ENCODE assay signal across 10 mouse cellular contexts in genomic region chr14:35110928-35111327, GRCm38 (mm10).
DNase-seq lines count a peak whose midpoint lies in the region; ATAC-seq and TF ChIP-seq lines count a peak whose summit lies in the region.
"Had no signal": no experiment of that assay in that cellular context is flagged by ENCODE, and none has a peak within 500 bp of the region (broad histone marks: within the 10 kb centered on the region; RNA-seq: fewer than 3 reads in every experiment).

No protein-coding gene starts in this region.

- no peaks in the 10 kb centered on the region for H3K27me3 ChIP-seq in forebrain, embryonic 11.5 days (ENCODE audit: control insufficient read depth, insufficient read depth, low read length)
- peaks cover 23% of the 10 kb centered on the region for H3K27me3 ChIP-seq in forebrain, embryonic 12.5 days
- no peaks in the 10 kb centered on the region for H3K27me3 ChIP-seq in liver, embryonic 14.5 days (ENCODE audit: control insufficient read depth, insufficient read depth, low read length)
- no peaks in the 10 kb centered on the region for H3K27me3 ChIP-seq in liver, embryonic 12.5 days (replicated peaks)
- H3K27me3 ChIP-seq: embryonic facial prominence, embryonic 13.5 days had no signal

- TF ChIP-seq POLR2A in cortical plate, adult 2 months (IDR thresholded peaks at IDR 0.05; ENCODE audit: extremely low read depth, insufficient read depth, low read length), result no peak

- no peak overlapping the region for H3K4me2 ChIP-seq in forebrain, embryonic 11.5 days (ENCODE audit: low read depth, low read length, severe bottlenecking)
- H3K4me2 ChIP-seq in forebrain, embryonic 12.5 days, result no peak overlapping the region
- no peak overlapping the region for H3K4me2 ChIP-seq in liver, embryonic 14.5 days (ENCODE audit: low read depth)
- no peak overlapping the region for H3K4me2 ChIP-seq in liver, embryonic 12.5 days
- H3K4me2 ChIP-seq: embryonic facial prominence, embryonic 13.5 days had no signal

- H3K4me1 ChIP-seq in forebrain, embryonic 11.5 days (replicated peaks; ENCODE audit: control insufficient read depth, insufficient read depth, low read length), result no peaks in the 10 kb centered on the region; the same call in 1 of the 2 replicates
- H3K4me1 ChIP-seq in forebrain, embryonic 12.5 days, result peaks cover 9% of the 10 kb centered on the region
- no peaks in the 10 kb centered on the region for H3K4me1 ChIP-seq in liver, embryonic 14.5 days (replicated peaks; ENCODE audit: control insufficient read depth in 2 of 2, insufficient read depth in 2 of 2, low read length in 1 of 2)
- H3K4me1 ChIP-seq in liver, embryonic 12.5 days, result no peaks in the 10 kb centered on the region
- H3K4me1 ChIP-seq in cortical plate, adult 2 months (ENCODE audit: control insufficient read depth, insufficient read depth, low read length), result no peaks in the 10 kb centered on the region
- H3K4me1 ChIP-seq: embryonic facial prominence, embryonic 13.5 days had no signal

- 69% methylated on average over 1 of the region's 1 CpGs for WGBS in forebrain, embryonic 11.5 days
- 77% methylated on average over 1 of the region's 1 CpGs for WGBS in forebrain, embryonic 12.5 days
- WGBS in liver, embryonic 14.5 days (ENCODE audit: insufficient replicate concordance), result 59% methylated on average over 1 of the region's 1 CpGs
- WGBS in liver, embryonic 12.5 days (ENCODE audit: insufficient replicate concordance), result 71% methylated on average over 1 of the region's 1 CpGs

- peak; percentile 60 for DNase-seq in forebrain, embryonic 11.5 days (ENCODE audit: low spot score)
- DNase-seq in liver, embryonic 14.5 days (ENCODE audit: low read depth in 3 of 3, low spot score in 3 of 3), result no peak
- peak; percentile 11 for DNase-seq in lung, postnatal 10 days
- no peak for DNase-seq in gastrocnemius, adult 8-10 months (ENCODE audit: low spot score in 2 of 2)
- DNase-seq in cerebellum, adult 9-11 months, result no peak

- H3K27ac ChIP-seq in forebrain, embryonic 11.5 days (ENCODE audit: low read depth, low read length), result no peak overlapping the region
- H3K27ac ChIP-seq in forebrain, embryonic 12.5 days, result no peak overlapping the region
- no peak overlapping the region for H3K27ac ChIP-seq in liver, embryonic 14.5 days
- no peak overlapping the region for H3K27ac ChIP-seq in liver, embryonic 12.5 days
- H3K27ac ChIP-seq in cortical plate, adult 2 months (ENCODE audit: insufficient read depth, low read length), result no peak overlapping the region
- H3K27ac ChIP-seq: embryonic facial prominence, embryonic 13.5 days had no signal

- H3K9ac ChIP-seq in forebrain, embryonic 11.5 days (ENCODE audit: low read length), result no peak overlapping the region
- no peak overlapping the region for H3K9ac ChIP-seq in forebrain, embryonic 12.5 days
- H3K9ac ChIP-seq in liver, embryonic 14.5 days (replicated peaks), result no peak overlapping the region
- no peak overlapping the region for H3K9ac ChIP-seq in liver, embryonic 12.5 days
- H3K9ac ChIP-seq: embryonic facial prominence, embryonic 13.5 days had no signal

- TF ChIP-seq EP300 in liver, embryonic 14.5 days (IDR thresholded peaks at IDR 0.05; ENCODE audit: low read depth), result no peak

- H3K4me3 ChIP-seq in forebrain, embryonic 11.5 days (ENCODE audit: low read depth, low read length), result no peak overlapping the region
- H3K4me3 ChIP-seq in forebrain, embryonic 12.5 days (replicated peaks), result no peak overlapping the region
- no peak overlapping the region for H3K4me3 ChIP-seq in liver, embryonic 14.5 days (ENCODE audit: insufficient read depth in 1 of 2, low read depth in 2 of 2, low read length in 2 of 2)
- H3K4me3 ChIP-seq in liver, embryonic 12.5 days, result no peak overlapping the region
- no peak overlapping the region for H3K4me3 ChIP-seq in cortical plate, adult 2 months (ENCODE audit: insufficient read depth, low read length)
- H3K4me3 ChIP-seq: embryonic facial prominence, embryonic 13.5 days had no signal

- no peaks in the 10 kb centered on the region for H3K9me3 ChIP-seq in forebrain, embryonic 11.5 days (ENCODE audit: control insufficient read depth, low read length)
- no peaks in the 10 kb centered on the region for H3K9me3 ChIP-seq in forebrain, embryonic 12.5 days
- H3K9me3 ChIP-seq in liver, embryonic 14.5 days (ENCODE audit: control insufficient read depth, low read length), result no peaks in the 10 kb centered on the region
- no peaks in the 10 kb centered on the region for H3K9me3 ChIP-seq in liver, embryonic 12.5 days (replicated peaks)
- H3K9me3 ChIP-seq: embryonic facial prominence, embryonic 13.5 days; G1E had no signal

- no peaks in the 10 kb centered on the region for H3K36me3 ChIP-seq in forebrain, embryonic 11.5 days (ENCODE audit: control insufficient read depth, insufficient read depth, low read length)
- H3K36me3 ChIP-seq in forebrain, embryonic 12.5 days (replicated peaks), result no peaks in the 10 kb centered on the region
- H3K36me3 ChIP-seq in liver, embryonic 14.5 days (replicated peaks; ENCODE audit: control insufficient read depth, insufficient read depth, low read depth), result no peaks in the 10 kb centered on the region
- no peaks in the 10 kb centered on the region for H3K36me3 ChIP-seq in liver, embryonic 12.5 days
- H3K36me3 ChIP-seq: embryonic facial prominence, embryonic 13.5 days; G1E had no signal

- no peak for ATAC-seq in forebrain, embryonic 11.5 days (replicated peaks; ENCODE audit: low FRiP score)
- ATAC-seq in forebrain, embryonic 12.5 days (ENCODE audit: low FRiP score), result no peak
- ATAC-seq in liver, embryonic 14.5 days (ENCODE audit: insufficient read depth), result no peak
- no peak for ATAC-seq in liver, embryonic 12.5 days

- peak; percentile 24; the same call in 1 of the 2 replicates for TF ChIP-seq CTCF in liver, embryonic 14.5 days (IDR thresholded peaks at IDR 0.05; ENCODE audit: low read depth)
- peak; percentile 38; the same call in 1 of the 2 replicates for TF ChIP-seq CTCF in cortical plate, adult 2 months (IDR thresholded peaks at IDR 0.05; ENCODE audit: extremely low read depth, insufficient read depth, low read length)

Comparison
In these comparisons a context has a peak if more than half of its experiments do, and no peak if none do; other contexts are left out.
1. DNase-seq: peak in forebrain, embryonic 11.5 days (single experiment) and lung, postnatal 10 days (single experiment); none in liver, embryonic 14.5 days (0 of 3), gastrocnemius, adult 8-10 months (0 of 2) and cerebellum, adult 9-11 months (single experiment).